Mouse (Mus musculus) fat pad, adult 2 months (tissue): Measurements from ENCODE around the gene Map2k7.

Source experiments
- DNase-seq: peaks from one replicate; pipeline ENCODE4 v3.0.0-alpha.2; 2011; ENCODE audit warnings: low read depth, low spot score; ENCODE audit errors: extremely low read depth

The Map2k7 gene

DNA sequence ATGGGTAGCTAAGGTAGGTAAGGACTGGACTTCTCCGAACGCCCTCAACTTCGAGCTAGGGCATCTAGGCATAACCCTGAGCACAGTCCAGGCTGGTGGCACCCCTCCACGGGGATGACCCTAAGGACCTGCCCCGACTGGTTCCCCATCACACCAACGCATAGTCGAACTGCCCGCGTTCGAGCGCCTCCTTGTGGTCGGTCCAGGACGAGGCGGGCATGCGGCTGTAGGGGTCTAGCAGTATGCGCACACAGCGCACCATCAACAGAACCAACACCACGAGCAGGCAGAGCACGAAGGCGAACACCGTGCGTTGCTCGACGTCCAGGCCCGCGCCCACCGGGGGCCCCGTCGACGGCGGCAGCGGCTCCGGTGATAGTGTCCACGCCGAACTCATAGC lies 19.7 kb downstream of the Map2k7 start:
- no peak for DNase-seq

- DNase-seq, result no peak
These were observed 20.1 kb downstream of the Map2k7 start for GRCm38 (mm10) chr8:4258678-4259077.

GRCm38 (mm10) chr8:4259125-4259804 lies 20.7 kb downstream of the Map2k7 start, which contains the start of gene Ctxn1:
Gene Ctxn1, minus strand, starts transcription at chr8:4259274.
- no peak for DNase-seq

DNA sequence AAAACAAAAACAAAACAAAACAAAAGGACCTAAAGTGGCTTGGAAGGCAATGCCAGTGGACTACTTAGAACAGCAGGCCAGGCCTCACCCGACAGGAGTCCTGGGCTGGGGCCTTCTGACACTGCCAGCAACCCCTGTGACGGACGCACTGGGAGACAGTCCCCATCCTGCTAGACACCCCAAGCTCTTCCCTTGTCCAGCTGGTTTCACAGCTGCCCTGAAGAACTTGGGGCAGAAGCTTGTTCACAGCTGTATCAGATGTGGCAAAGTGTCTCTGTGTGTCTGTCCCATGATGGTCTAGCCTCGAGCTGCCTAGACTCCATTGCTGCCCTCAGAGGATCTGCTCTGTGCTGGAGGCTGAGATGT lies 21.2 kb downstream of the Map2k7 start:
- DNase-seq, result no peak

GRCm38 (mm10) chr8:4263105-4263791 lies 24.7 kb downstream of the Map2k7 start:
- DNase-seq, result no peak

DNA sequence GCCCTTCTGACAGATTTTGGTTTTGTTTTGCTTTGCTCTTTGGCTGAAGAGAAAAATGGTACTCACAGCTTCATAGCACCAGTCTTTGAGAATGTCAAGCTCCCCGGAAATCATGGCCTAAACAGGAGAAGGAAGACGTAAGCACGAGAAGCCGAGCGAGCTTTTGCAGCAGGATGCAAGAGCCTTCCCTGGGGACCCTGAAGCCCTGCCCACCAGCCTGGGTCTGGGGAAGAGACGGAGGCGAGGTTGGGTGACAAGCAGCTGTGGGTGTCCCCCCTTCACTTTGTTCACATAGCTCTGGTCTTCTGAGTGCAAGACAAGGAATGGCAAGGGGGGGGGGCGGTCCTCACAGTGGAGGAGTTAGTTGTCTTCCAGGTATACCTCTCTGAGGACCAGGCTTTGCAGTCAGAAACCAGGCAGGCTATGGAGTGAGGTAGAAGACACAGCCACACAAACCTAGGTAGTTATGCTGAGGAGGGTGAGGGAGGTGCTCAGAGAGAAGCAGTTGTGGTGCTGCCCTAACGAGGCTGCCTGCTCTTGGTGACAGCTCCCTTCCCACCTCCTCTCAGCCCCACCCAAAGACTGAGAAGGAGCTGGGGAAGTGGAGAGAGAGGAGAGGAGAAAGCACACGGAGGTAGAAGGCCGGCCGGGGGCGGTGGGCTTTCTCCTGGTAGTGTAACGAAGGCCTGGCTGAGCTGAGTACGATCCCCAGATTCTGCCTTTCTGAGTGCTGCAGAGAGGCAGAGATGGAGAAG lies 26.8 kb downstream of the Map2k7 start:
- DNase-seq, result no peak

GRCm38 (mm10) chr8:4267627-4268026 lies 29.1 kb downstream of the Map2k7 start:
- DNase-seq, result no peak

DNA sequence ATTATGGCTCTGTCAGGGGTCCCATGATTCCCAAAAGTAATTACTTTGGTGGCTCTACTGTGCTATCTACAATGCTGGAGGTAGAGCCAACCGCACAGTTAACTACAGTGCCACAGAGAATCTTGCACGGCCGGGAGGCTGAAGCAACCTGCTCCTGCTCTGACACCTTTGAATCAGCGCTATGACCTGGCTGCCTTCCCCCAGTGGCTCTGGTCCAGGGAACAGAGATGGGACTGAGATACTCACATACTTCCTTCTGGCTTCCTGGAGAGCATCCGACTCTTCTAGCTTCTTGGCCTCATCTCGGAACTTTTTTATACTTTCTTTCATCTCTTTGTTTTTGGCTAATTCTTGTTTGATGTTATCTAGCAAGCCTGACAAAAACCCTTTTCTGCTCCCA lies 31.1 kb downstream of the Map2k7 start:
- no peak for DNase-seq

DNA sequence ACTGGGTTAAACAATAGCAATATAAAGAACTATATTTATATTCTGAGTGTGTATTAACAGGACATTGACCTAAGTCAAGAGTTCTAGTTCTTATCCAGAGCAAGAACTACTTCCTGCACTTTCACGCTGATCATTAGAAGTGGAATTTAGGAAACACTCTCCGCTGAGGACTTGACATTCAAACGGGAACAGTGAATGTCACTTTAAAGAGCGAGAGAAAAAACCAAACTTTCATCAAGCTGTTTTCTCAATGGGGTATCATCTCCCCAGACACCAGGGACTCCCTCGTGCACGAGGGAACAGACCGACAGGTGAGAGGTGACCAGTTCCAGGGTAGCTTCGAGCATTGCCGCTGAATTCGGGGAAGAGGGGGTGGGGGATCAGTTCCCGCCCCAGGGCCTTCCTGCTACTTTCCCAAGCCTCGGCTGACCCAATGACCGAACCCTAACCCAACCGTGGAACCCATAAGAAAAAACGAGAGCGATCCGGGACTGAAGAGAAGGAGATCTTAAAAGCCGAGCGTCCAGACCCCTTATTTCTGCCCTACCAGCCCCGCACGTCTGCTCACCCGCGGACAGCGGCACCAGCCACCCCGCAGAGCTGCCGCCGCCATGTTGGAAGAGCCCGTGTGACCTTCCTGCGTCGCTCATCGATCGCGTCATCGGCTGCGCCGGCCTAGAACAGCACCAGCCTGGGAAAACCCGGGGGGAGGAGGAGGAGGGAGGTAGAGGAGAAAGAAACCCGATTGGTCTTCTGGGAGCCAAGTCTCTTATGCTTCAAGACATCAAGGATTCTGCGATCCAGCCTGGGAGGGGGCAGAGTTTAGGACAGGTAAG lies 37.0 kb downstream of the Map2k7 start, which contains the start of gene Timm44:
Timm44 (minus strand) TSS at position 639 of the 836 bp plus-strand sequence.
- peak; percentile 63 for DNase-seq

DNA sequence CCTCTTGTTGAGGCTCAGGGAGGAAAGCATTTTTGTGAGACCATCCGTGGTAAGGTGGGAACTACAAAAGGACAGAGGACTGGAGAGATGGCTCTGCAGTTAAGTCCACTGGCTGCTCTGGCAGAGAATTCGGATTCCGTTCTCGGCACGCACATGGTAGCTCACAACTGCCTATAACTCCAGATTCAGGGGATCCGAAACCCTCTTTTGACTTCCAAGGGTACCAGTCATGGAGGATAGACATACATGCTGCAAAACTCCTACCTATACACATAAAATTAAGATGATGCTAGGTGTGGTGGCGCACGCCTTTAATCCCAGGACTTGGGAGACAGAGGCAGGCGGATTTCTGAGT lies 37.5 kb downstream of the Map2k7 start:
- DNase-seq, result no peak

DNA sequence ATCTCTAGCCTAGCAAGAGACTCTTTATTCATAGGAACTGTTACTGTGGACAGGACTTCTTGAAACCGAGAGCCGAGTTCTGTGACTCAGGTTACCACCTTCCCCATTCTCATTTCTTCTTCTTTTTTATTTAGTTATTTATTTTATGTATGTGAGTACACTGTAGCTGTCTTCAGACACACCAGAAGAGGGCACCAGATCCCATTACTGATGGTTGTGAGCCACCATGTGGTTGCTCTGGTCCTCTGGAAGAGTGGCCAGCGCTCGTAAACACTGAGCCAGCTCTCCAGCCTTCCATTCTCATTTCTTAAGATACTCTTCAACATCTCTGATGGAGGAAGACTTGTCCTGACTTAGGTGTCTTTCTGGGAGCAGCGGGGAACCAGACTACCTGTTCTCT lies 54.2 kb downstream of the Map2k7 start:
- DNase-seq, result no peak
